Mouse (Mus musculus) neural tube, embryonic 14.5 days (tissue): ENCODE results near the gene Hyal1. TPM values are rescaled to one million over a fixed set of nuclear protein-coding genes. Genes with fewer than 3 reads are reported as not detected.
A peak's percentile ranks its signal among the peaks of the same experiment; 100 is the strongest.

Source experiments
- ATAC-seq: fragments of 200-750 bp; cut with Nextera tagmentation; 2 replicates; pipeline ENCODE4 v1.8.0; 2017; ENCODE audit warnings: low read depth, mild to moderate bottlenecking, moderate TSS enrichment, moderate library complexity
- H3K27ac ChIP-seq: fragments of 300-500 bp; sonication (generic); 2 replicates; pipeline ENCODE4 v1.5.1; 2014; ENCODE audit warnings: low read depth, mild to moderate bottlenecking, control low read depth, low read length, moderate library complexity, mixed read lengths
- H3K27me3 ChIP-seq: fragments of 300-500 bp; sonication (generic); 2 replicates; pipeline ENCODE4 v1.6.1; 2014; ENCODE audit warnings: low read length; ENCODE audit not compliant: control insufficient read depth, insufficient read depth
- H3K36me3 ChIP-seq: fragments of 300-500 bp; sonication (generic); 2 replicates; pipeline ENCODE4 v1.6.1; 2014; ENCODE audit warnings: low read length, mixed read lengths; ENCODE audit not compliant: control insufficient read depth, insufficient read depth
- H3K4me1 ChIP-seq: fragments of 300-500 bp; sonication (generic); 2 replicates; pipeline ENCODE4 v1.6.1; 2014; ENCODE audit warnings: low read length; ENCODE audit not compliant: control insufficient read depth, insufficient read depth
- H3K4me2 ChIP-seq: fragments of 300-500 bp; sonication (generic); 2 replicates; pipeline ENCODE4 v1.6.1; 2014; ENCODE audit warnings: mild to moderate bottlenecking, low read depth, low read length, control low read depth
- H3K4me3 ChIP-seq: fragments of 300-500 bp; sonication (generic); 2 replicates; pipeline ENCODE4 v1.5.1; 2014; ENCODE audit warnings: low read depth, low read length, control low read depth, mixed read lengths
- H3K9ac ChIP-seq: fragments of 300-500 bp; sonication (generic); replicated peaks from 2 replicates; pipeline ENCODE4 v1.6.1; 2014; ENCODE audit warnings: low read depth, mild to moderate bottlenecking, control low read depth, low read length, mixed read lengths
- H3K9me3 ChIP-seq: fragments of 300-500 bp; sonication (generic); 2 replicates; pipeline ENCODE4 v1.6.1; 2016; ENCODE audit warnings: low read length; ENCODE audit not compliant: control insufficient read depth
- WGBS: fragments of 180-500 bp; shearing (Covaris S2); extraction: QIAGEN DNeasy Blood & Tissue Kit; methylation state at CpG from one replicate; pipeline ENCODE4 v1.1.7; 2014; 5-methylcytosine and 5-hydroxymethylcytosine counted together
- polyA plus RNA-seq: library from polyadenylated mRNA; unstranded; fragments of >200 nt; fragmentation: Nextera tagmentation; extraction: Ambion mirVana; gene quantifications from 2 replicates; pipeline ENCODE4 v1.2.1, GENCODE M21; 2014

The Hyal1 gene
- polyA plus RNA-seq, 1 experiment from 2014 or later = 3.1 TPM

GRCm38 (mm10) chr9:107583174-107583573 is 6.4 kb downstream of the Hyal1 start:
- WGBS = 90% methylated on average over 14 of the region's 14 CpGs
- ATAC-seq = no peak

DNA sequence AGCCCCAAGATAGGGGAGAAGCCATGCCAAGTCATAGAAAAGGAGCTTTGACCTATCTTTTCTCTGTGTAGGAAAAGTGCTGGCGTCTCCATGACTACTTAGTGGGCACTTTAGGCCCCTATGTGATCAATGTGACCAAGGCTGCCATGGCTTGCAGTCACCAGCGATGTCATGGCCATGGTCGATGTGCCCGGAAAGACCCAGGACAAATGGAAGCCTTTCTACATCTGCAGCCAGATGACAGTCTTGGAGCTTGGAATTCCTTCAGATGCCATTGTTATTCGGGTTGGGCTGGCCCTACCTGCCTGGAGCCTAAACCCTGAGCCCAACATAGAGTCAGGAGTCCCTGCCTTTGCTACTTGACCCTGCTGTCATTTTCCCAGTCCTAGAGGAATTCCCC is 9.8 kb downstream of the Hyal1 start:
- Histone ChIP-seq H3K27me3 (no peaks in the 10 kb centered on the region), H3K36me3 (peaks cover 25% of the 10 kb centered on the region), H3K9me3 (no peaks in the 10 kb centered on the region), H3K27ac (no peak overlapping the region), H3K9ac (no peak overlapping the region), H3K4me1 (peaks cover 11% of the 10 kb centered on the region), H3K4me2 (no peak overlapping the region), H3K4me3 (no peak overlapping the region)
- ATAC-seq = no peak
- WGBS = 93% methylated on average over 5 of the region's 5 CpGs

More at GRCm38 (mm10) chr9:107583174-107583573, 6.4 kb downstream of the Hyal1 start:
- peaks cover 7% of the 10 kb centered on the region; the same call in 1 of the 2 replicates for H3K36me3 ChIP-seq
- H3K4me2 ChIP-seq = no peak overlapping the region
- no peak overlapping the region for H3K9ac ChIP-seq
- peaks cover 20% of the 10 kb centered on the region for H3K4me1 ChIP-seq
- H3K27ac ChIP-seq = no peak overlapping the region
- H3K4me3 ChIP-seq = no peak overlapping the region
- no peaks in the 10 kb centered on the region for H3K27me3 ChIP-seq
- H3K9me3 ChIP-seq = no peaks in the 10 kb centered on the region

DNA sequence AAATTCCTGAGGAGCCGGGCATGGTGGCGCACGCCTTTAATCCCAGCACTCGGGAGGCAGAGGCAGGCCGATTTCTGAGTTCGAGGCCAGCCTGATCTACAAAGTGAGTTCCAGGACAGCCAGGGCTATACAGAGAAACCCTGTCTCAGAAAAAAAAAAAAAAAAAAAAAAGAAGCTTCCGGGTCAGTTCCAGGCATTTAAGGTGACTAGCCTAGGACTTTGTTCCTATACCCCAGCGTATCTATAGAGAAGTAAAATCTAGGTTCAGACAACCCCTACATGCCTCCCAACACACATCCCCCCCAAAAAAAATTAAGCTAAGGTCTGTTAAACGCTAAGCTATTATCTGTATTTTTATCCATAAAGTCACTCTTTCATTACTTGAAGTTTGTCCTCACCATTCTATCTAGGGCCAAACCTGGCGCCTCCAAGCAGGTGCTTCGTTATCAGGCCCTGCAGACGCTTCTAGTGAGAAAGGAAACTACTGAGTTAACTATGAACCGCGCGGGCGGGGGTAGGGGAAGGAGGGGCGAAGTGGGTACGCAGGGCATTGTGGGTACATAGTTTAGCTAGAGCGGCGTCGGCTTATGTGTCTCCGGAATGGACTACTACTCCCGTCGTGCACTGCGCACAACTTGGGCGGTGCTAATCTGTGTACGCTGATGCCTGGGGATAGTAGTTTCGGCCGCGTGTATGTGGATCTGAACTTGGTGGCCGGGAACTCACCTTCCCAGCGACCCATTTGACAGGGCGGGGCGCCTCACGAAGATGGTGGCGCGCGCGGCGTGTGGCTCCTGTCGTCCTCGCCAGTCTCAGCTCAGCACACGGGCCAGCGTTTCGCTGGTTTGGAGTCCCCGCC is 10.5 kb downstream of the Hyal1 start, which contains the start of gene Ifrd2:
Ifrd2 (plus strand) TSS at position 669 of the 859 bp plus-strand sequence.
- H3K36me3 ChIP-seq = peaks cover 30% of the 10 kb centered on the region
- 14% methylated on average over 46 of the region's 46 CpGs for WGBS
- H3K4me2 ChIP-seq = peak within 1 kb of the TSS; percentile 59
- no peak within 1 kb of the TSS for H3K27ac ChIP-seq
- peak; percentile 97 for ATAC-seq
- H3K27me3 ChIP-seq = no peaks in the 10 kb centered on the region
- peak within 1 kb of the TSS; percentile 68 for H3K4me3 ChIP-seq
- peaks cover 6% of the 10 kb centered on the region for H3K4me1 ChIP-seq
- H3K9ac ChIP-seq = peak within 1 kb of the TSS; percentile 44; the same call in 1 of the 2 replicates
- no peaks in the 10 kb centered on the region for H3K9me3 ChIP-seq

DNA sequence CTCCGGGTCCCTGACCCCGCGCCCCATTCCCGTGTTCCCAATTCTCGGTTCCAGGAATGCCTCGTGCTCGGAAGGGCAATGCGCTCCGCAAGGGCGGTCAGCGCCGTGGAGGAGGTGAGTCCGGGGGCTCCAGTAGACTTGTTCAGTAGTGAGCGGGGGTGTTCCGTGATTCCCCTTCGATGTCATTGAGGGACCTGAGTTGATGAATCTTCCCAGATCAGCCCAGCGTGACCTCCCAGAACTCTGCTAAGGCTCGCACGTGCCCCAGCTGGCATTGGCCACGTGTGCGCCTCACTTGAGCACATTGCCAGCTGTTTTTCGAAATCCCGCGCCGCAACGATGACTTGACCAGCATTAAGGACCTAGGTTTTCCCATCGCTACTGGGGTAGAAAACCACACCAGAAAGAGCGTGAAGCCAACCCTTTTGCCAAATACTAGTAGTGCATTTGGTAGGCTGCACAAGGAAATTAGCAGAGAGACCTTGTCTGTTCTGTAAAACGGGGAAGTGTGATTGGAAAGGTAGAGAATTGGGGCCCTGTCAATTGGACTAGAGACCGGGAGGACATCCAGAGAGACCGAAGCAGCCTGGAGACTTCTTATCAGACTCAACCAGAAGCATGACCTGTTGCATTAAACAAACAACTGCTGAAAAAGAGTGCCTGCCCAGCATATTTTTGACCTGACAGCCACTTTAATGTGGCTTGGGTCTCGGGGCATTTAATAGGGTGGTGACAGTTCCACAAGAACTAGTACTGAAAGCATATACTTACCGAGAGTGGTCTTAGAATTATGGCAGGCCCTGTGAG is 11.3 kb downstream of the Hyal1 start:
- H3K4me2 ChIP-seq = peak overlapping the region; percentile 59
- H3K36me3 ChIP-seq = peaks cover 30% of the 10 kb centered on the region
- peak overlapping the region; percentile 44; the same call in 1 of the 2 replicates for H3K9ac ChIP-seq
- peak; percentile 54; the same call in 1 of the 2 replicates for ATAC-seq
- 5% methylated on average over 33 of the region's 33 CpGs for WGBS
- peaks cover 6% of the 10 kb centered on the region for H3K4me1 ChIP-seq
- no peak overlapping the region for H3K27ac ChIP-seq
- H3K27me3 ChIP-seq = no peaks in the 10 kb centered on the region
- no peaks in the 10 kb centered on the region for H3K9me3 ChIP-seq
- peak overlapping the region; percentile 68 for H3K4me3 ChIP-seq

DNA sequence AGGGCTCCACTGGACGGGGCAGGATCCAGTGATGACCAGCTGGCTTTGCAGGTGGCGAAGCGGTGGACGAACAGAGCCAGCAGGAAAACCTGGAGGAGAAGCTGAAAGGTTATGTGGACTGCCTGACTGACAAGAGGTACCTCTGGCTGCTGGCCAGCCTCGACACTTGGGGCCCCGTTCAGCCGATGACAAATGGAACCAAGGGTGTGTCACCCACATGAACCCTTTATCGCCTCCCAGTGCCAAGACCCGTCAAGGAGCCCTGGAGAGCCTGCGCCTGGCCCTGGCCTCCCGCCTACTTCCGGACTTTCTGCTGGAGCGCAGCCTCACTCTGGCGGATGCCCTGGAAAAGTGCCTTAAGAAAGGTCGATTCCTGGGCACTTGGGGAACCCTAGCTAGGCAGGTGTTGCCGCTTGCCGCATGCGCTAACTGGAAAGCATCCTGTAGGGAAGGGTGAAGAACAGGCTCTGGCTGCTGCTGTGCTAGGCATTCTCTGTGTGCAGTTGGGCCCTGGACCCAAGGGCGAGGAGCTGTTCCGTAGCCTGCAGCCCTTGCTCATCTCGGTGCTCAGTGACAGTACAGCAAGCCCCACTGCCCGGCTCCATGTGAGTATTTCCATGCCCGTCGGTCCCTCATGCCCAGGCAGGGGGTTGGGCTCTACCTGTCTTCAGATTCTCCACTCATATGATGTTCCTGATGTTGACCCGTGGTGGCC is 13.5 kb downstream of the Hyal1 start:
- Histone ChIP-seq H3K9ac (no peak overlapping the region), H3K27me3 (no peaks in the 10 kb centered on the region), H3K36me3 (peaks cover 31% of the 10 kb centered on the region), H3K4me3 (no peak overlapping the region), H3K4me2 (no peak overlapping the region), H3K4me1 (peaks cover 6% of the 10 kb centered on the region), H3K27ac (no peak overlapping the region), H3K9me3 (no peaks in the 10 kb centered on the region)
- WGBS = 93% methylated on average over 25 of the region's 25 CpGs
- no peak for ATAC-seq

- Histone ChIP-seq H3K4me2 (no peak overlapping the region), H3K9me3 (no peaks in the 10 kb centered on the region), H3K4me1 (peaks cover 6% of the 10 kb centered on the region), H3K27me3 (no peaks in the 10 kb centered on the region), H3K36me3 (peaks cover 31% of the 10 kb centered on the region), H3K9ac (no peak overlapping the region), H3K4me3 (no peak overlapping the region), H3K27ac (no peak overlapping the region)
- WGBS = 97% methylated on average over 6 of the region's 6 CpGs
- no peak for ATAC-seq
Observed at GRCm38 (mm10) chr9:107590773-107591060, 14.0 kb downstream of the Hyal1 start.

DNA sequence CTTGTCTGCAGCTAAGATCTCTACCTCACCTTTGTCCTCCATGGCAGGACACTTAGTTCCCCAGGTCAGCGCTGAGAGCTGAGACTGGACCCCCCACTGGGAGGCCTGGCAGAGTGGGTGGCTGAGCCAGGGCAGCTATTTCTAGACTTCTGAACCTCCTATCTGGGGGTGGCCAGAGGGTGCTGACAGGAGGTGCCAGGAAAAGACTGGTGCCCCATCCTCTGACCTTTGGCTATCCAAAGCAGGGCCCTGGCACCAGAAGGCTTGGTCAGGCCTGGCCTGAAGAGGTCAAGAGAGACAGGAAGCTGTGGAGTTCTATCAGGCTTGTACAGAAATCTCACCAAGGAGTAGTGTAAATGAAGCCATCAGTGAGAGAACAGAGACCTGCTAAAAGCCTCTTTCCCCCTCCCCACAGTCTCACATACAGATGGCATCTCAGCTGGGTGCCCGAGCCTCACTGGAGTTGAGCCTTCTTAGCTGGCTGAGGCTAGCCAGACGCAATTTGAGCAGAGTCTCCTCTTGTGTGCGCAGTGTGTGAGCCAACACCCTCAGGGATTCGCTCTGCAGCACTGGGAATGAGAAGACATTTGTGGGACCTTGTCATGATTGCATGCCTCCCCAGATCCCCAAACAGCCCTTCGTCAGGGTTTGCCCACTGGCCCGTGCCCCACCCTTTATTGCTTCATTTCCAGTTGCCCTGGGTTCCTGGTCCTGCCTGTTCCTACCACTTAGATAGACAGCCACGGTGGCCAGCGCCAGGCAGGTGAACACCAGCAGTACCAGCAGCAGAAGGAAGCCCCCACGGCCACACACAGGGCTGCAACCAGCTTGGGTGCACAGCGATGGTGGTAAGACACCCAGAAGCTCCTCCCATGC is 16.6 kb downstream of the Hyal1 start:
- Histone ChIP-seq H3K9me3 (no peaks in the 10 kb centered on the region), H3K4me1 (peaks cover 3% of the 10 kb centered on the region), H3K36me3 (peaks cover 31% of the 10 kb centered on the region), H3K9ac (no peak overlapping the region), H3K4me3 (no peak overlapping the region), H3K27me3 (no peaks in the 10 kb centered on the region), H3K4me2 (no peak overlapping the region), H3K27ac (no peak overlapping the region)
- WGBS = 72% methylated on average over 11 of the region's 11 CpGs
- no peak for ATAC-seq
